Mouse (Mus musculus) CD8-positive naive resting alpha-beta T cell, adult 2 months (primary cell): Measurements from ENCODE around the gene Krt33a.

ENCODE experiments used
- DNase-seq, 2 experiments: peaks; one replicate each; pipeline ENCODE4 v3.0.0; 2022; ENCODE audit warnings: low read depth in 2 of 2, low spot score in 2 of 2

The Krt33a gene

GRCm38 (mm10) chr11:100016112-100016511 is at the start of gene Krt33a:
TSS of gene Krt33a (minus strand) at chr11:100016212.
- DNase-seq = no peak

- no peak for DNase-seq
Measured at GRCm38 (mm10) chr11:100058875-100059274, 42.9 kb upstream of the Krt33a start.

- DNase-seq = no peak
Measured at GRCm38 (mm10) chr11:100055686-100056655, 40.0 kb upstream of the Krt33a start.

- no peak for DNase-seq
Measured at GRCm38 (mm10) chr11:100050451-100050850, 34.4 kb upstream of the Krt33a start, which contains the start of gene Krt31. TSS of gene Krt31 (minus strand) at chr11:100050551.

DNA sequence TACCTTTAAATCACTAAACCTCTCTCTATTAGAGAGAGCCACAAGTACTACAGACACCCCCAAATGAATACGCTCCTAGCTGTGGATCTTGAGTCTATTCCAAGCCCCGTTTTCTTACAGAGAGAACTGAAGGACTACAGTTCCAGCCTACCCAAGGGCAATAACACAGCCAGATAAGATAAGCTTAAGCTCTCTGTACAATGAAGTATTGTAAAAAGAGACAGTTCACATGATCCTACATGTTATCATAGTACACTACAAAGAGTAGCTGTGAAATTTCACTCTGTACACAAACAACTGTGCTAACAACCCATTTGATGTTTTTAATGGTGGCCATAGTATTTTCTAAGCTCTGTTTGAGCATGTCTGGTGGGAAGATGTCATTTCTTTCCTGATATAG is 31.2 kb upstream of the Krt33a start:
- no peak for DNase-seq

- no peak for DNase-seq
Measured at GRCm38 (mm10) chr11:100046303-100046866, 30.4 kb upstream of the Krt33a start.

- DNase-seq = no peak
Measured at GRCm38 (mm10) chr11:100041454-100041853, 25.4 kb upstream of the Krt33a start, which contains the start of gene Krt34. TSS of gene Krt34 (minus strand) at chr11:100041554.

- no peak for DNase-seq
Measured at GRCm38 (mm10) chr11:100029768-100030167, 13.8 kb upstream of the Krt33a start, which contains the start of gene Krt33b. TSS of gene Krt33b (minus strand) at chr11:100029868.

- no peak for DNase-seq
Measured at GRCm38 (mm10) chr11:100021438-100021837, 5.4 kb upstream of the Krt33a start.

- DNase-seq = no peak
Measured at GRCm38 (mm10) chr11:100019466-100019865, 3.5 kb upstream of the Krt33a start.

DNA sequence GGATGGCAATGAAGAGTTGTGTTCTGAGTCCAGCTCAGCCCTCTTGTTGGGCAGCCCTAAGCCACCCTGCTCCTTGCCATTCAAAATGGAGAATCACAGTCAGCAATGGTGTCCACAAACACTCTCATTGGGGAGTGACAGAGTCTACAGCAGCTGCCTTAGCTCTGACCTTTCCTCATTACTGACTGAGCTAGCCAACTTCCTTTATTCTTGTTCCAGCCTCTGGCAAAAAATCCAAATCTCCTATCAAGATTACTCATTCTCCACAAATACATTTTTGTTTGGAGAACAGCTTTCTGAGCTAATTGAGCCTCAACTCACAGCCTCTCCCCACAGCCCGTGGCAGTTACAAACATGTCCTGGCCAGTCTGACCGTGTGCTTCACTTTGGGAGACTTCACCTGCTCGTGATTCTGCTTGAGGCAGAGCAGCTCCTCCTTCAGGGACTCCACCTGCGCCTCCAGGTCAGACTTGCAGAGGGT is 2.3 kb downstream of the Krt33a start:
- no peak for DNase-seq

- DNase-seq = no peak
Measured at GRCm38 (mm10) chr11:100010682-100011081, 5.3 kb downstream of the Krt33a start.

GRCm38 (mm10) chr11:100008336-100008735 is 7.7 kb downstream of the Krt33a start:
- no peak for DNase-seq

- DNase-seq = no peak
Measured at GRCm38 (mm10) chr11:100006624-100007023, 9.4 kb downstream of the Krt33a start.

DNA sequence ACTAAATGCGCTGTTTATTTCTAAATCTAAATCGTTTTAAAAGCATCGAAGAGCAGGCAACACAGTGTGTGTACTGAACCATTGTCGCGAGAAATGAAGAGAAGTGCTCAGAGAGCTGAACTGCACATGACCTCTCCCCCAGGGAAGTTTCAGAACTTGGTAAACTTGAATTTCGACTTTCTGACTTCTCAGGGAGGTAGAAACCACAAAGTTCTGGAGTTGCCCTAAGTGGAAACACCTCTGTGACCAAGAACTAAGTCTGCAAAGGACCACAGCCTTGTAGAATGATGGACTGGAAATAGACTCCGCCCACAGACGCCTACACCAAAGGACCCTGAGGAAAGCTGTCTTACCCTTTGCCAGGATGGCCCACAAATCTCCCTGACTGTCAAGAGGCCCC is 10.1 kb downstream of the Krt33a start:
- DNase-seq = no peak

DNA sequence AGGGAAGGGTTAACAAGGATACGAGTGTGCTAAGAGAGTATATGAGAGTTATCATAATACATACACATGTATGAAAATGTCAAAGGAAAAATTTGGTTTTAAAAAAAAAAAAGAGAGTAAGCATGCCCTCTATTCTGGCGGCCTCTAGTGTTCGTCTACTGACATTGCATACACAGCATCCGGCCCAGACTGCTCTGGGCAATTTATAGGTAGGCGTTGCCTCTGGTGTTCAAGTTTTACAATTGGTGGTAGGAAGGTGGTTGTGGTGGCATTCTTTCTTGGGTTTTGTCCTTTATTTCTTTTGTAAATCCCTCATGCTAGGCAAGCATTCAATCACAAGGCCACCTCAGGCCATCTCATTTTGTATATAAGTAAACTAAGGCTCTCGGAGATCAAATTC is 11.2 kb downstream of the Krt33a start:
- peak in 1 of 2 experiments; percentile 15 for DNase-seq

DNA sequence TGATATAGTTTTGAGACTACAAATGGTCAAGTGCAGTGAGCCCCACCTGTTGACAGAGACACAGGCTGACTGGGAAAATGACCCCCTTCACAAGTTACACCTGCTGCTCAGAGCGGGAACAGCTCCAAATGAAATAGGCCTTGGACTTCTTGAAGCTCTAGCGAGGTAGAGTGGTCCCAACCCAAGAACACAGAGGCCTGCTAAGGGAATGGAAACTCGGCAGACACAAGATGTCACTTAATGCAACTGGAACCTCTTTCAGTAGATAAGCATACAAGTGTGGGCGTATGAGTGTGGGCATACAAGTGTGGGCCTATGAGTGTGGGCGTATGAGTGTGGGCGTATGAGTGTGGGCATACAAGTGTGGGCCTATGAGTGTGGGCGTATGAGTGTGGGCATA is 16.9 kb downstream of the Krt33a start:
- DNase-seq = no peak

DNA sequence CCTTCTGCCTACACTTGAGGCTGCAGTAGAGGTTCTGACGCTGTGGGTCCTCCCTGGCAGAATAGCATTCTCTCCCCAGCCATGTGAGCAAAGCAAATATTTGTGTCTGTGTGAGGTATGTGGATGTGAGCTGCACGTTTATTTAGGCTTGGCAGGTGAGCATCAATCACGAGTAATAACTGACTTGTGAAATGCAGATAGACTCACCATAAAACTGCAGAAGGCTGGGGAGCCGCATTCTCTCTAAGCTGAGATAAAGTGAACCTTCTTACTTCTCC is 21.7 kb downstream of the Krt33a start:
- DNase-seq = no peak

DNA sequence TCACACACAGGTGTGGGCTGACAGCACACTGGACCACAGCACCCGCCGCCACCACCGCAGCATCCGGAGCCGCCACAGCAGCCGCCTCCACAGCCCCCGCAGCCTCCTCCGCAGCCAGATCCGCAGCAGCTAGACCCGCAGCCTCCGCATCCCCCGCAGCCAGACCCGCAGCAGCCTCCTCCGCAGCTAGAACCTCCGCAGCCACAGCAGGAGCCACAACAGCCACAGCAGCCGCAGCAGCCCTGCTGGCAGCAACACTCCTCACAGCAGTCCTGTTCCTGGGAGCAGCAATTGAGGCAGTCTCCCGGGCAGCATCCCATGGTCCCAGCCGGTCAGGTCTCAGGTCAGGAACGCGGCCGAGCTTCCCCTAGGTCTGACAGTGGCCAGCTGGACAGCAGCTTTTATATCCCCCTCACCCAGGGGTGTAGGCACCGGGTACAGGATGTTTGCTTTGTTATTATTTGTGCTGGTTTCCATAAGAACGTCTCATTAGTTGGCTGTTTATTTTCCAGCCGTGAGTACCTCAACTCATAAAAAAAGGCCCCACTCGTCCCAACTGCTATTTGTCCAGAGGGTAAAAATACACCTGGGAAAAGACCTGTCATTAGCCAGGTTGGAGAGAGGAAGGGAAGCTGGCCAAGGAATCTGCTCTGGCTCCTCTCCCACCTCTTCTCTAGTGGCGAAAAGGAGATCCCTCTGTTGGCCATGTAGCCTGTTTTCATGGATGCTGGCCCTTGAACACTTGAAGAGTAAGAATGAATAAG is 22.2 kb downstream of the Krt33a start, which contains the start of gene Krtap17-1:
Gene Krtap17-1 (minus strand): TSS at position 375 of the 764 bp plus-strand sequence.
- DNase-seq = no peak

DNA sequence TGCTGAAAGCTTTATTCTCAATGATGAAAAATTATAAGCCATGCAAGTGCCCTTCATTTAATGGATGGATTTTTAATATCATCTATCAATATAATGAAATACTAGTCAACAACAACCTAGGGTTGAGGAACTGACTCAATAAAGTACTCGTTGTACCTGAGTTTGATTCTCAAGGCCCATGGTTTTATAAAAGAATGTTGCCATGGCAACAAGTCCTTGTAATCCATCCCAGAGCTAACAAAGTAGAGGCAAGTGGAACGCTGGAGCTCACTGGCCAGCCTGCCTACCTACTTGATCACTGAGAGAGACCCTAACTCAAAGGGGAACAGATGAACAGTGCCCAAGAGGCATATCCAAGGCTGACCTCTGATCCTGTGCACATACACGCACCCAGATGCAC is 25.4 kb downstream of the Krt33a start:
- no peak for DNase-seq

DNA sequence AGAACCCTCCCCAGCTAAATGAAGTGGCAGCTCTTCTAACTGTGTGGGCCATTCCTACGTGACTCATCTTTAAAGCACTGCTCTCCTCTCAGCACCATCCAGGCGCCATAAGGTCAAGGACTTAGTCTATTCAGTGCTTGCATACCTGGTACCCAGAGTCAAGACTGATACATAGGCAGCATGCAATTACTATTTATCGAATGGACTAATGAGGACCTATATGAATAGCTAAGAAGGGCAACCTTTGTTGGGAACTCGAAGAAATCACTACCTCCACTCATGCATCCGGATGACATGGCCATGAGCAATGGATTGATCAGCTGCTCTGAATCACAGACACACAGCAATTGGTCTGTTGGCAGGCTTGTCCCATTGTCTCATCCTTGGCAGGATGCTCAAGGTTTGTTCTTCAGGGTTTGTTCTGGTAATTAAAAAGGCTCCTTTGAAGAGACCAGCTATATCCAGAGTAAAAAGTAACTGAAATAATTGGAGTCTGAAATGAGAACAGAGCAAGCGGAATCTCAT is 26.1 kb downstream of the Krt33a start:
- DNase-seq = no peak
